In the genomic region with DNA sequence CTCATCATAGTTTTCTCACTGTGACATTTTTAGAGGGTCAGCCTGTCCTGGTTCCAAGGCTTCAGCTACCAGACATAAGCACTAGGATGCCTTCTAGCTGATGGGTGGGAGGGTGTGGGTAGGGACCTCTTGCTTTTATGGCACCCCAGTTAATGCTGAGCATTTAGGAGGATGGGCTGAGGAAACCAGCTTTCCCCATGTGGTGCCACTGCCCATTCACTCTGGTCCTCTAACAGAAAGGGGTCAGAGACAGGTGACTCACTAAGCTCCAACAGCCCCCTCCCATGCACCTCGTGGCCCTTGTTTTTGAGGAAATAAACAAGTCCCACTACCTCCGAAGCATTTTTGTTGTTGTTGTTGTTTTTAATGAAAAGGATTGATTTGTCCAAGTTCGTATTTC, we compare ENCODE assay signal across 14 mouse cellular contexts. TPM values are rescaled to one million over a fixed set of nuclear protein-coding genes. Genes with fewer than 3 reads are reported as not detected.
DNase-seq lines count a peak whose midpoint lies in the region; ATAC-seq lines count a peak whose summit lies in the region.
"Had no signal": no experiment of that assay in that cellular context is flagged by ENCODE, and none has a peak within 500 bp of the region (broad histone marks: within the 10 kb centered on the region; RNA-seq: fewer than 3 reads in every experiment).

No protein-coding gene starts in this region.

- H3K4me1 ChIP-seq in forebrain, embryonic 11.5 days (replicated peaks; ENCODE audit: control insufficient read depth, insufficient read depth, low read length) = peaks cover 12% of the 10 kb centered on the region
- H3K4me1 ChIP-seq in forebrain, embryonic 15.5 days = peaks cover 13% of the 10 kb centered on the region
- H3K4me1 ChIP-seq in hindbrain, embryonic 12.5 days = peaks cover 87% of the 10 kb centered on the region
- H3K4me1 ChIP-seq in midbrain, embryonic 13.5 days (replicated peaks) = peaks cover 67% of the 10 kb centered on the region
- H3K4me1 ChIP-seq in neural tube, embryonic 15.5 days = peaks cover 60% of the 10 kb centered on the region

- peaks cover 57% of the 10 kb centered on the region for H3K27me3 ChIP-seq in forebrain, embryonic 11.5 days (ENCODE audit: control insufficient read depth, insufficient read depth, low read length)
- H3K27me3 ChIP-seq in forebrain, embryonic 15.5 days = peaks cover 42% of the 10 kb centered on the region
- H3K27me3 ChIP-seq in hindbrain, embryonic 12.5 days = peaks cover 36% of the 10 kb centered on the region
- peaks cover 19% of the 10 kb centered on the region for H3K27me3 ChIP-seq in midbrain, embryonic 13.5 days
- no peaks in the 10 kb centered on the region for H3K27me3 ChIP-seq in neural tube, embryonic 15.5 days (replicated peaks)

- ATAC-seq in forebrain, embryonic 11.5 days (replicated peaks; ENCODE audit: low FRiP score) = no peak
- ATAC-seq in forebrain, embryonic 15.5 days (replicated peaks) = no peak
- no peak for ATAC-seq in hindbrain, embryonic 12.5 days (ENCODE audit: low FRiP score)
- no peak for ATAC-seq in midbrain, embryonic 13.5 days
- ATAC-seq in neural tube, embryonic 15.5 days (ENCODE audit: low FRiP score) = no peak

- DNase-seq in forebrain, embryonic 11.5 days (ENCODE audit: low spot score) = no peak
- DNase-seq in right cerebral cortex, postnatal 25 days = no peak
- DNase-seq in layer of hippocampus, adult 11-12 months (ENCODE audit: low spot score) = no peak
- no peak for DNase-seq in frontal cortex, postnatal 25 days (ENCODE audit: low spot score in 2 of 2)
- DNase-seq: adrenal gland, adult 2 months; cerebellum, adult 9-10 months; gastrocnemius, postnatal 36 days; lung, postnatal 14 days had no signal

- 9% methylated on average over 3 of the region's 3 CpGs for WGBS in forebrain, embryonic 11.5 days
- 15% methylated on average over 3 of the region's 3 CpGs for WGBS in forebrain, embryonic 15.5 days
- WGBS in hindbrain, embryonic 12.5 days = 7% methylated on average over 3 of the region's 3 CpGs
- WGBS in midbrain, embryonic 13.5 days = 7% methylated on average over 3 of the region's 3 CpGs
- 8% methylated on average over 3 of the region's 3 CpGs for WGBS in neural tube, embryonic 15.5 days

- no peak overlapping the region for H3K9ac ChIP-seq in forebrain, embryonic 11.5 days (ENCODE audit: low read length)
- no peak overlapping the region for H3K9ac ChIP-seq in forebrain, embryonic 15.5 days (replicated peaks)
- H3K9ac ChIP-seq in hindbrain, embryonic 12.5 days = peak overlapping the region; percentile 90
- H3K9ac ChIP-seq in midbrain, embryonic 13.5 days (replicated peaks) = peak overlapping the region; percentile 98
- H3K9ac ChIP-seq in neural tube, embryonic 15.5 days (replicated peaks) = peak overlapping the region; percentile 69
- H3K9ac ChIP-seq: heart, embryonic 13.5 days; liver, embryonic 14.5 days had no signal

- H3K4me2 ChIP-seq in forebrain, embryonic 11.5 days (ENCODE audit: low read depth, low read length, severe bottlenecking) = peak overlapping the region; percentile 97; the same call in 1 of the 2 replicates
- H3K4me2 ChIP-seq in forebrain, embryonic 15.5 days (replicated peaks) = no peak overlapping the region
- H3K4me2 ChIP-seq in hindbrain, embryonic 12.5 days (replicated peaks) = peak overlapping the region; percentile 68
- peak overlapping the region; percentile 78 for H3K4me2 ChIP-seq in midbrain, embryonic 13.5 days (replicated peaks)
- H3K4me2 ChIP-seq in neural tube, embryonic 15.5 days = peak overlapping the region; percentile 66

- H3K4me3 ChIP-seq in forebrain, embryonic 11.5 days (ENCODE audit: low read depth, low read length) = peak overlapping the region; percentile 47
- no peak overlapping the region for H3K4me3 ChIP-seq in forebrain, embryonic 15.5 days
- peak overlapping the region; percentile 57 for H3K4me3 ChIP-seq in hindbrain, embryonic 12.5 days
- peak overlapping the region; percentile 77 for H3K4me3 ChIP-seq in midbrain, embryonic 13.5 days (replicated peaks)
- peak overlapping the region; percentile 51 for H3K4me3 ChIP-seq in neural tube, embryonic 15.5 days (replicated peaks)

- H3K36me3 ChIP-seq in forebrain, embryonic 11.5 days (ENCODE audit: control insufficient read depth, insufficient read depth, low read length) = no peaks in the 10 kb centered on the region
- peaks cover 19% of the 10 kb centered on the region for H3K36me3 ChIP-seq in forebrain, embryonic 15.5 days
- H3K36me3 ChIP-seq in hindbrain, embryonic 12.5 days = peaks cover 15% of the 10 kb centered on the region
- H3K36me3 ChIP-seq in midbrain, embryonic 13.5 days = peaks cover 21% of the 10 kb centered on the region
- H3K36me3 ChIP-seq in neural tube, embryonic 15.5 days = peaks cover 19% of the 10 kb centered on the region

- H3K9me3 ChIP-seq in forebrain, embryonic 11.5 days (ENCODE audit: control insufficient read depth, low read length) = no peaks in the 10 kb centered on the region
- no peaks in the 10 kb centered on the region for H3K9me3 ChIP-seq in forebrain, embryonic 15.5 days
- no peaks in the 10 kb centered on the region for H3K9me3 ChIP-seq in hindbrain, embryonic 12.5 days (replicated peaks)
- no peaks in the 10 kb centered on the region for H3K9me3 ChIP-seq in midbrain, embryonic 13.5 days
- H3K9me3 ChIP-seq in neural tube, embryonic 15.5 days (replicated peaks) = no peaks in the 10 kb centered on the region
- H3K9me3 ChIP-seq: heart, embryonic 13.5 days had no signal

- no peak overlapping the region for H3K27ac ChIP-seq in forebrain, embryonic 11.5 days (ENCODE audit: low read depth, low read length)
- H3K27ac ChIP-seq in forebrain, embryonic 15.5 days (replicated peaks) = no peak overlapping the region
- peak overlapping the region; percentile 98 for H3K27ac ChIP-seq in hindbrain, embryonic 12.5 days
- peak overlapping the region; percentile 96 for H3K27ac ChIP-seq in midbrain, embryonic 13.5 days
- H3K27ac ChIP-seq in neural tube, embryonic 15.5 days (replicated peaks) = peak overlapping the region; percentile 84
- H3K27ac ChIP-seq: heart, embryonic 13.5 days; liver, embryonic 14.5 days had no signal

RNA-seq across cellular contexts. Expression of a gene that starts 24.3 kb away (rescaled TPM):
- polyA plus RNA-seq in forebrain, embryonic 11.5 days (2014; fragmentation: Nextera tagmentation; extraction: Ambion mirVana) = 13.3 and 14.1 TPM in 2 replicates
- 6.8 and 7.2 TPM in 2 replicates for polyA plus RNA-seq in forebrain, embryonic 15.5 days (2015; fragmentation: Nextera tagmentation; extraction: Ambion mirVana)
- polyA plus RNA-seq in hindbrain, embryonic 12.5 days (2016; fragmentation: Nextera tagmentation; extraction: Ambion mirVana) = 28.5 and 30.2 TPM in 2 replicates
- polyA plus RNA-seq in midbrain, embryonic 13.5 days (2015; fragmentation: Nextera tagmentation; extraction: Ambion mirVana) = 14.6 and 20.7 TPM in 2 replicates
- 25.8 and 27.4 TPM in 2 replicates for polyA plus RNA-seq in neural tube, embryonic 15.5 days (2015; fragmentation: Nextera tagmentation; extraction: Ambion mirVana)

RNA-seq across cellular contexts. Expression of a gene that starts 24.8 kb away (rescaled TPM):
- polyA plus RNA-seq in forebrain, embryonic 11.5 days (2014; fragmentation: Nextera tagmentation; extraction: Ambion mirVana) = 18.1 and 19.2 TPM in 2 replicates
- 19.2 and 21.2 TPM in 2 replicates for polyA plus RNA-seq in forebrain, embryonic 15.5 days (2015; fragmentation: Nextera tagmentation; extraction: Ambion mirVana)
- polyA plus RNA-seq in hindbrain, embryonic 12.5 days (2016; fragmentation: Nextera tagmentation; extraction: Ambion mirVana) = 16.4 and 19.5 TPM in 2 replicates
- 21.4 and 23.1 TPM in 2 replicates for polyA plus RNA-seq in midbrain, embryonic 13.5 days (2015; fragmentation: Nextera tagmentation; extraction: Ambion mirVana)
- 27.7 and 28.3 TPM in 2 replicates for polyA plus RNA-seq in neural tube, embryonic 15.5 days (2015; fragmentation: Nextera tagmentation; extraction: Ambion mirVana)

RNA-seq across cellular contexts. Expression of a gene that starts 42.2 kb away (rescaled TPM):
- polyA plus RNA-seq in forebrain, embryonic 11.5 days (2014; fragmentation: Nextera tagmentation; extraction: Ambion mirVana) = 11.9 and 13.9 TPM in 2 replicates
- 30.1 and 31.8 TPM in 2 replicates for polyA plus RNA-seq in forebrain, embryonic 15.5 days (2015; fragmentation: Nextera tagmentation; extraction: Ambion mirVana)
- 28.3 and 29.3 TPM in 2 replicates for polyA plus RNA-seq in hindbrain, embryonic 12.5 days (2016; fragmentation: Nextera tagmentation; extraction: Ambion mirVana)
- 29.5 and 32.5 TPM in 2 replicates for polyA plus RNA-seq in midbrain, embryonic 13.5 days (2015; fragmentation: Nextera tagmentation; extraction: Ambion mirVana)
- polyA plus RNA-seq in neural tube, embryonic 15.5 days (2015; fragmentation: Nextera tagmentation; extraction: Ambion mirVana) = 43.0 and 48.9 TPM in 2 replicates

RNA-seq across cellular contexts. Expression of a gene that starts 44.4 kb away (rescaled TPM):
- 118 and 132 TPM in 2 replicates for polyA plus RNA-seq in forebrain, embryonic 11.5 days (2014; fragmentation: Nextera tagmentation; extraction: Ambion mirVana)
- 67.9 and 74.8 TPM in 2 replicates for polyA plus RNA-seq in forebrain, embryonic 15.5 days (2015; fragmentation: Nextera tagmentation; extraction: Ambion mirVana)
- 87.9 and 97.0 TPM in 2 replicates for polyA plus RNA-seq in hindbrain, embryonic 12.5 days (2016; fragmentation: Nextera tagmentation; extraction: Ambion mirVana)
- 74.4 and 76.0 TPM in 2 replicates for polyA plus RNA-seq in midbrain, embryonic 13.5 days (2015; fragmentation: Nextera tagmentation; extraction: Ambion mirVana)
- polyA plus RNA-seq in neural tube, embryonic 15.5 days (2015; fragmentation: Nextera tagmentation; extraction: Ambion mirVana) = 62.4 and 66.8 TPM in 2 replicates

RNA-seq across cellular contexts. Expression of a gene that starts 56.4 kb away (rescaled TPM):
- polyA plus RNA-seq in forebrain, embryonic 11.5 days (2014; fragmentation: Nextera tagmentation; extraction: Ambion mirVana) = 34.0 and 35.0 TPM in 2 replicates
- 40.6 and 41.7 TPM in 2 replicates for polyA plus RNA-seq in forebrain, embryonic 15.5 days (2015; fragmentation: Nextera tagmentation; extraction: Ambion mirVana)
- polyA plus RNA-seq in hindbrain, embryonic 12.5 days (2016; fragmentation: Nextera tagmentation; extraction: Ambion mirVana) = 43.1 and 43.3 TPM in 2 replicates
- 44.7 and 45.5 TPM in 2 replicates for polyA plus RNA-seq in midbrain, embryonic 13.5 days (2015; fragmentation: Nextera tagmentation; extraction: Ambion mirVana)
- polyA plus RNA-seq in neural tube, embryonic 15.5 days (2015; fragmentation: Nextera tagmentation; extraction: Ambion mirVana) = 33.2 and 35.5 TPM in 2 replicates

Comparison
In these comparisons a context has a peak if more than half of its experiments do, and no peak if none do; other contexts are left out.
1. H3K27ac ChIP-seq: peak in hindbrain, embryonic 12.5 days (single experiment), midbrain, embryonic 13.5 days (single experiment) and neural tube, embryonic 15.5 days (single experiment); none in forebrain, embryonic 11.5 days (single experiment) and forebrain, embryonic 15.5 days (single experiment).
2. H3K9ac ChIP-seq: peak in hindbrain, embryonic 12.5 days (single experiment), midbrain, embryonic 13.5 days (single experiment) and neural tube, embryonic 15.5 days (single experiment); none in forebrain, embryonic 11.5 days (single experiment) and forebrain, embryonic 15.5 days (single experiment).